Mouse (Mus musculus): Measurements from ENCODE around the gene Gm10322. TPM values are rescaled to one million over a fixed set of nuclear protein-coding genes. Genes with fewer than 3 reads are reported as not detected.
A peak's percentile ranks its signal among the peaks of the same experiment; 100 is the strongest.

Gm10322 gene
- polyA plus RNA-seq, 1 experiment from 2014 or later = not detected

GRCm38 (mm10) chr10:59621355-59621754 lies 5.5 kb downstream of the Gm10322 start:
- no peak for ATAC-seq
- Histone ChIP-seq H3K4me2 (replicated peaks; ENCODE audit: low read depth) (no peak overlapping the region), H3K36me3 (ENCODE audit: control insufficient read depth, insufficient read depth) (no peaks in the 10 kb centered on the region), H3K4me3 (ENCODE audit: low read depth, low read length) (no peak overlapping the region), H3K4me1 (replicated peaks; ENCODE audit: control insufficient read depth, insufficient read depth, low read length) (no peaks in the 10 kb centered on the region), H3K9ac (ENCODE audit: low read depth, low read length) (no peak overlapping the region), H3K27me3 (replicated peaks; ENCODE audit: control insufficient read depth, insufficient read depth, low read length) (no peaks in the 10 kb centered on the region), H3K27ac (ENCODE audit: low read depth, low read length) (no peak overlapping the region), H3K9me3 (ENCODE audit: control insufficient read depth) (no peaks in the 10 kb centered on the region)
- TF ChIP-seq CTCF (IDR thresholded peaks at IDR 0.05; ENCODE audit: low read depth) = no peak
- 24% methylated on average over 10 of the region's 10 CpGs for WGBS

GRCm38 (mm10) chr10:59623496-59623895 lies 7.6 kb downstream of the Gm10322 start:
- Histone ChIP-seq H3K9me3 (ENCODE audit: control insufficient read depth) (no peaks in the 10 kb centered on the region), H3K4me1 (replicated peaks; ENCODE audit: control insufficient read depth, insufficient read depth, low read length) (no peaks in the 10 kb centered on the region; the same call in 1 of the 2 replicates), H3K9ac (ENCODE audit: low read depth, low read length) (no peak overlapping the region), H3K27ac (ENCODE audit: low read depth, low read length) (no peak overlapping the region), H3K4me2 (replicated peaks; ENCODE audit: low read depth) (no peak overlapping the region), H3K27me3 (replicated peaks; ENCODE audit: control insufficient read depth, insufficient read depth, low read length) (no peaks in the 10 kb centered on the region), H3K4me3 (ENCODE audit: low read depth, low read length) (no peak overlapping the region), H3K36me3 (ENCODE audit: control insufficient read depth, insufficient read depth) (no peaks in the 10 kb centered on the region)
- TF ChIP-seq CTCF (IDR thresholded peaks at IDR 0.05; ENCODE audit: low read depth) = no peak
- 78% methylated on average over 5 of the region's 5 CpGs for WGBS
- ATAC-seq = no peak

- no peak for TF ChIP-seq CTCF (IDR thresholded peaks at IDR 0.05; ENCODE audit: low read depth)
- 26% methylated on average over 17 of the region's 17 CpGs for WGBS
- peak overlapping the region; percentile 88 for H3K27ac ChIP-seq (ENCODE audit: low read depth, low read length)
- H3K36me3 ChIP-seq (ENCODE audit: control insufficient read depth, insufficient read depth) = no peaks in the 10 kb centered on the region
- no peaks in the 10 kb centered on the region for H3K27me3 ChIP-seq (replicated peaks; ENCODE audit: control insufficient read depth, insufficient read depth, low read length)
- H3K4me3 ChIP-seq (ENCODE audit: low read depth, low read length) = peak overlapping the region; percentile 12; the same call in 1 of the 2 replicates
- no peaks in the 10 kb centered on the region; the same call in 1 of the 2 replicates for H3K4me1 ChIP-seq (replicated peaks; ENCODE audit: control insufficient read depth, insufficient read depth, low read length)
- H3K4me2 ChIP-seq (replicated peaks; ENCODE audit: low read depth) = peak overlapping the region; percentile 57
- H3K9me3 ChIP-seq (ENCODE audit: control insufficient read depth) = no peaks in the 10 kb centered on the region
- ATAC-seq = peak; percentile 98
- 0 out of 2 replicates have a peak overlapping the region, but pooled peaks have one; percentile 17 for H3K9ac ChIP-seq (ENCODE audit: low read depth, low read length)
Measured at GRCm38 (mm10) chr10:59628641-59629505, 13.0 kb downstream of the Gm10322 start.

GRCm38 (mm10) chr10:59629506-59629782 lies 13.6 kb downstream of the Gm10322 start:
- Histone ChIP-seq H3K36me3 (ENCODE audit: control insufficient read depth, insufficient read depth) (no peaks in the 10 kb centered on the region), H3K4me2 (replicated peaks; ENCODE audit: low read depth) (peak overlapping the region; percentile 57), H3K27me3 (replicated peaks; ENCODE audit: control insufficient read depth, insufficient read depth, low read length) (no peaks in the 10 kb centered on the region), H3K9ac (ENCODE audit: low read depth, low read length) (0 out of 2 replicates have a peak overlapping the region, but pooled peaks have one; percentile 17), H3K4me3 (ENCODE audit: low read depth, low read length) (peak overlapping the region; percentile 12; the same call in 1 of the 2 replicates), H3K4me1 (replicated peaks; ENCODE audit: control insufficient read depth, insufficient read depth, low read length) (no peaks in the 10 kb centered on the region; the same call in 1 of the 2 replicates), H3K9me3 (ENCODE audit: control insufficient read depth) (no peaks in the 10 kb centered on the region), H3K27ac (ENCODE audit: low read depth, low read length) (peak overlapping the region; percentile 88)
- ATAC-seq = peak; percentile 81
- no peak for TF ChIP-seq CTCF (IDR thresholded peaks at IDR 0.05; ENCODE audit: low read depth)
- 35% methylated on average over 4 of the region's 4 CpGs for WGBS

- Histone ChIP-seq H3K27me3 (replicated peaks; ENCODE audit: control insufficient read depth, insufficient read depth, low read length) (no peaks in the 10 kb centered on the region), H3K9ac (ENCODE audit: low read depth, low read length) (no peak overlapping the region), H3K4me2 (replicated peaks; ENCODE audit: low read depth) (no peak overlapping the region), H3K4me1 (replicated peaks; ENCODE audit: control insufficient read depth, insufficient read depth, low read length) (no peaks in the 10 kb centered on the region), H3K9me3 (ENCODE audit: control insufficient read depth) (no peaks in the 10 kb centered on the region), H3K36me3 (ENCODE audit: control insufficient read depth, insufficient read depth) (no peaks in the 10 kb centered on the region), H3K4me3 (ENCODE audit: low read depth, low read length) (no peak overlapping the region), H3K27ac (ENCODE audit: low read depth, low read length) (no peak overlapping the region)
- TF ChIP-seq CTCF (IDR thresholded peaks at IDR 0.05; ENCODE audit: low read depth) = no peak
- 90% methylated on average over 2 of the region's 2 CpGs for WGBS
- ATAC-seq = no peak
Measured at GRCm38 (mm10) chr10:59636048-59636447, 20.2 kb downstream of the Gm10322 start.

- no peaks in the 10 kb centered on the region for H3K27me3 ChIP-seq (replicated peaks; ENCODE audit: control insufficient read depth, insufficient read depth, low read length)
- no peak overlapping the region for H3K27ac ChIP-seq (ENCODE audit: low read depth, low read length)
- peak overlapping the region; percentile 45 for H3K4me2 ChIP-seq (replicated peaks; ENCODE audit: low read depth)
- WGBS = 68% methylated on average over 16 of the region's 16 CpGs
- no peaks in the 10 kb centered on the region for H3K36me3 ChIP-seq (ENCODE audit: control insufficient read depth, insufficient read depth)
- no peak for TF ChIP-seq CTCF (IDR thresholded peaks at IDR 0.05; ENCODE audit: low read depth)
- H3K9ac ChIP-seq (ENCODE audit: low read depth, low read length) = no peak overlapping the region
- no peaks in the 10 kb centered on the region for H3K9me3 ChIP-seq (ENCODE audit: control insufficient read depth)
- no peak; the same call in 1 of the 2 replicates for ATAC-seq
- H3K4me1 ChIP-seq (replicated peaks; ENCODE audit: control insufficient read depth, insufficient read depth, low read length) = no peaks in the 10 kb centered on the region
- H3K4me3 ChIP-seq (ENCODE audit: low read depth, low read length) = peak overlapping the region; percentile 21
Measured at GRCm38 (mm10) chr10:59636751-59637533, 21.1 kb downstream of the Gm10322 start.

All from intestine, postnatal 0 days (tissue).